Mouse (Mus musculus): Measurements from ENCODE around the gene Galnt4.

- TF ChIP-seq CTCF (IDR thresholded peaks at IDR 0.05; ENCODE audit: low read depth, low read length) (no peak), POLR2A (IDR thresholded peaks at IDR 0.05; ENCODE audit: borderline replicate concordance, low read depth, low read length) (no peak)
Observed at GRCm38 (mm10) chr10:99115471-99116236, 7.7 kb downstream of the Galnt4 start.
